Mouse (Mus musculus) small intestine, adult 2 months (tissue): ENCODE results near the gene Tle3.

Source experiments
- CTCF ChIP-seq: fragments of 200-500 bp; IDR thresholded peaks from 2 replicates; pipeline ENCODE4 v1.5.1; 2012; ENCODE audit warnings: low read depth, mild to moderate bottlenecking, control low read depth, inconsistent platforms, low read length, moderate library complexity, mixed read lengths; ENCODE audit not compliant: insufficient replicate concordance, insufficient read length; ENCODE audit errors: extremely low read depth
- POLR2A ChIP-seq: fragments of 200-500 bp; IDR thresholded peaks from 2 replicates; pipeline ENCODE4 v1.6.1; 2012; ENCODE audit warnings: low read depth, mild to moderate bottlenecking, control low read depth, inconsistent platforms, low read length, moderate library complexity

GRCm38 (mm10) chr9:61391570-61392337, 19.6 kb downstream of the Tle3 start:
- no peak for TF ChIP-seq POLR2A
- no peak for TF ChIP-seq CTCF
